Mouse (Mus musculus) spleen, adult 10 weeks (tissue): Measurements from ENCODE around the gene Tmem263. TPM values are rescaled to one million over a fixed set of nuclear protein-coding genes. Genes with fewer than 3 reads are reported as not detected.

Source experiments
- polyA plus RNA-seq: library from polyadenylated mRNA; stranded (reverse); fragments of 350-450 nt; fragmentation: Illumina TruSeq; extraction: RNeasy Lipid Tissue Mini Kit (QIAGEN cat#74804); gene quantifications from one replicate; pipeline ENCODE4 v1.2.3, GENCODE M21; 2015; ENCODE audit warnings: low replicate concordance; ENCODE audit not compliant: insufficient read depth

Gene Tmem263
- 16.9 TPM for polyA plus RNA-seq

DNA sequence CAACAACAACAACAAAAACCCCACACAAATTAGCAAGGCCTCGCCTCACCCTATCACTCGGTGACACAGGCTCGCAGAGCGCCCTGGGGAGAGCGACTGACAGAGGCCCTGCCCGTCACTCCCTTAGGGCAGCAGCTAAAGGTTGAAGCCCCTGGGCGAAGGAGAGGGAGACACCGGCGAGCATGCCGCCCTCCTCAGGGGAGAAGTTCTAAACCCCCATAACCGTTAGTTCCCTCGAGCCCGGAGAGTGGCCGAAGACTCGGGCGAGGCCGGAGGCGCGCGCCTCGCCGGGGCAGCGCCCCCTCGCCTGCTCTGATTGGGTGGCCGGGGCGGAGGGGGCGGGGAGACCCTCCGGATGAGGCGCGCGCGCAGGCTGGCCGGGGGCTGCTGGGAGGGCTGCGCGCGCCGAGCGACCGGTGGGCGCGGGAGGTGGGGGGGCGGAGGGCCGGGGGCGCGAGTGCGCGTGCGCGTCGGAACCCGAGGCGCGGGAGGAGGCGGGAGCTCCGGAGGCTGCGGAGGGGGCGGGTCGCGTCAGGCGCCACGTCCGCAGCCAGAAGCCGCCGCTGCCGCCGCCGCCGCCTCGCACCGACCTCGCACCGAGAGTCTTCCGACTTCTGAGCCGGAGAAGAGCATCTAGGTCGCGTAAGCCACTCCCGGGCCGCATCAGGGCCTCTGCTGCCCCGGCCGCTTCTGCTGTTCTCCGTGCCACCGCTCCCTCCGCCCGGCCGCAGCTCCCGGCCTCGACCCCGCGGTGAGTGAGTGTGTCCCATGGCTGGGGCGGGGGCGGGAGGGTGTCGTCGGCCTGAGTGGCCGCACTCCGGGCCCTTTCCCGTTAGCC, at the start of gene Tmem263, which contains the start of gene Fhl4:
Gene Tmem263, plus strand, starts transcription at position 381 of the 838 bp plus-strand sequence.
Gene Fhl4, minus strand, starts transcription at position 249 of the 838 bp plus-strand sequence.

DNA sequence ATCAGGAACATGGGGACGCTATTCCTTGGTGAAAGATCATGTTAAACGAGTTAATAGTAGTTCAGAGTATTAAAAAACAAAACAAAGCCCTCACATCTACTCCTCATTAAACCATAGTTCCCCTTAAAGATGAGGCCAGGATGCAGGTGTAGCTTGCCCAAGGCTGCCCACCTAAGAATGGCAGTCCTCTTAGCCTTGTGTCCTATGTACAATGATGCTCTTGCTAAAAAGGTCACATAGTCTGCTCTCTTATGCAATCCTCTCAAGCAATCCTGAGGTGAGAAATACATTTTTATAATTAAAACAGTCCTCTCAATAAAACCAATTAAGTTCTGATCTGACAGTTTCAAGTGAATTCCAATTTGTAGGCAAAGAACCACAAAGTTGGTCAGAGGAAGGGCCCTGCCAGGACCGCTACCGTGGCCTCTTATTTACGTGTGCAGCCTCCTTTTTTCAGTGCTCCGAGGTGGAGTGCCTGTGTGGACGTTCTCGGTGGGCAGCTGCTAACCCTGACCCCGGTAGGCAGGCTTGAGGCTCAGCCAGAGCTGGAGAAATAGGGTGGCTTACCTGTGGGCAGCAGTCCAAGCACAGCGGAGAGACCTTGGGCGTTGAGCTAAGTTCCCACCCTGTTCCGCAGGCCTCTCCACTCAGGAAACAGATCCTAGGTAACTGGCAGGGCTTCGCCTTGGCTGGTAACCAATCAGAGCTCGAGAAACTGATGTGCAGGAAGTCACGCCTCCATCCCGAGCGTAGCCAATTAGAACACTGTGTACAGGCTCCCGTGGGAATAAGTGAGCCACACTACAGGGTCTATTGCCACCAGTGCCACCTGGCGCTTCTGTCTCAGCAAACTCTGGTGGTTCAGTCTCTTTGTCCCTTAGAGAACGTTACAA, 25.2 kb downstream of the Tmem263 start, which contains the start of gene Mterf2:
Gene Mterf2, minus strand, starts transcription at position 633 of the 893 bp plus-strand sequence.

Other genes with a start within 250 kb of the Tmem263 start
- 24.5 TPM for gene Ric8b, start 185.0 kb upstream of the Tmem263 start, polyA plus RNA-seq
- gene Fhl4, start 132 bp upstream of the Tmem263 start, polyA plus RNA-seq: 0.17 TPM
- gene Mterf2, start 25.4 kb downstream of the Tmem263 start, polyA plus RNA-seq: 21.1 TPM
- 15.4 TPM for gene Cry1, start 82.4 kb downstream of the Tmem263 start, polyA plus RNA-seq